Mouse (Mus musculus): ENCODE measurements at regions not wholly inside any gene's neighbourhood (a gene's known extent, or its start where the extent isn't known, plus 50 kb on each side); places are given as distances from the start of the nearest gene placed in this dataset.

DNA sequence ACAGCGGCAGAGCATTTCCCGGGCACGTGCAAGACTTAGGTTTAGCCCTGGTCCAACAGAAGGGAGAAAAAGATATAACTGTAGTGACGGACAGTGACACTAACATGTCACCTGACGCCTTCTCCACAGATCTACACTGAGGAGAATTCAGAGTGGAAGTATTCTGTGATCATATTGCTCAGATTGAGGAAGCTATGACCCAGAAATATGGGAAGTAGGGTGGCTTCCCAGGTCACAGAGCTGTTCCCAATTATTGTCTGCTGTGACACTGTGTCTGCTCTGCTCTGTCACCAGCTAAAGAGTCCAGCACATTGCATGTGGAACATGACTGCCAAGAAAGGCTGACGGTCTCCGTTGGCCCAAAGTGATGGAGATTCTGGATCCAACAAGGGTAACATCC lies 167.0 kb downstream of the Tomm20 start:
- Histone ChIP-seq H3ac (ENCODE audit: control insufficient read depth, insufficient read length, low read depth) (no peak overlapping the region), H3K4me3 (ENCODE audit: insufficient read depth, poor library complexity, severe bottlenecking) (no peak overlapping the region), H3K79me2 (ENCODE audit: control insufficient read depth, insufficient read depth) (no peaks in the 10 kb centered on the region), H3K27me3 (ENCODE audit: control insufficient read depth, insufficient read depth, insufficient read length) (no peaks in the 10 kb centered on the region), H3K79me3 (ENCODE audit: low read depth) (no peaks in the 10 kb centered on the region), H3K36me3 (ENCODE audit: control insufficient read depth, insufficient read depth) (no peaks in the 10 kb centered on the region)
- TF ChIP-seq MYOD1 (IDR thresholded peaks at IDR 0.05; ENCODE audit: control insufficient read depth, insufficient read length, low read depth) (no peak), CTCF (IDR thresholded peaks at IDR 0.05; ENCODE audit: control insufficient read depth, insufficient read depth, insufficient read length) (no peak), CEBPB (IDR thresholded peaks at IDR 0.05; ENCODE audit: low read depth) (no peak), MYOG (IDR thresholded peaks at IDR 0.05; ENCODE audit: control insufficient read depth, extremely low read depth, insufficient read length) (no peak), FOSL1 (IDR thresholded peaks at IDR 0.05; ENCODE audit: insufficient read depth, low read length, poor library complexity, severe bottlenecking) (no peak), MAX (IDR thresholded peaks at IDR 0.05) (no peak), USF1 (IDR thresholded peaks at IDR 0.05; ENCODE audit: low read depth) (no peak)

GRCm38 (mm10) chr8:126778131-126778530 lies 167.5 kb downstream of the Tomm20 start:
- Histone ChIP-seq H3K79me3 (ENCODE audit: low read depth) (no peaks in the 10 kb centered on the region), H3K4me3 (ENCODE audit: insufficient read depth, poor library complexity, severe bottlenecking) (no peak overlapping the region), H3K27me3 (ENCODE audit: control insufficient read depth, insufficient read depth, insufficient read length) (no peaks in the 10 kb centered on the region), H3K79me2 (ENCODE audit: control insufficient read depth, insufficient read depth) (no peaks in the 10 kb centered on the region), H3K36me3 (ENCODE audit: control insufficient read depth, insufficient read depth) (no peaks in the 10 kb centered on the region), H3ac (ENCODE audit: control insufficient read depth, insufficient read length, low read depth) (no peak overlapping the region)
- TF ChIP-seq MAX (IDR thresholded peaks at IDR 0.05) (no peak), FOSL1 (IDR thresholded peaks at IDR 0.05; ENCODE audit: insufficient read depth, low read length, poor library complexity, severe bottlenecking) (no peak), CTCF (IDR thresholded peaks at IDR 0.05; ENCODE audit: control insufficient read depth, insufficient read depth, insufficient read length) (no peak), MYOG (IDR thresholded peaks at IDR 0.05; ENCODE audit: control insufficient read depth, extremely low read depth, insufficient read length) (no peak), CEBPB (IDR thresholded peaks at IDR 0.05; ENCODE audit: low read depth) (no peak), MYOD1 (IDR thresholded peaks at IDR 0.05; ENCODE audit: control insufficient read depth, insufficient read length, low read depth) (no peak), USF1 (IDR thresholded peaks at IDR 0.05; ENCODE audit: low read depth) (no peak)

DNA sequence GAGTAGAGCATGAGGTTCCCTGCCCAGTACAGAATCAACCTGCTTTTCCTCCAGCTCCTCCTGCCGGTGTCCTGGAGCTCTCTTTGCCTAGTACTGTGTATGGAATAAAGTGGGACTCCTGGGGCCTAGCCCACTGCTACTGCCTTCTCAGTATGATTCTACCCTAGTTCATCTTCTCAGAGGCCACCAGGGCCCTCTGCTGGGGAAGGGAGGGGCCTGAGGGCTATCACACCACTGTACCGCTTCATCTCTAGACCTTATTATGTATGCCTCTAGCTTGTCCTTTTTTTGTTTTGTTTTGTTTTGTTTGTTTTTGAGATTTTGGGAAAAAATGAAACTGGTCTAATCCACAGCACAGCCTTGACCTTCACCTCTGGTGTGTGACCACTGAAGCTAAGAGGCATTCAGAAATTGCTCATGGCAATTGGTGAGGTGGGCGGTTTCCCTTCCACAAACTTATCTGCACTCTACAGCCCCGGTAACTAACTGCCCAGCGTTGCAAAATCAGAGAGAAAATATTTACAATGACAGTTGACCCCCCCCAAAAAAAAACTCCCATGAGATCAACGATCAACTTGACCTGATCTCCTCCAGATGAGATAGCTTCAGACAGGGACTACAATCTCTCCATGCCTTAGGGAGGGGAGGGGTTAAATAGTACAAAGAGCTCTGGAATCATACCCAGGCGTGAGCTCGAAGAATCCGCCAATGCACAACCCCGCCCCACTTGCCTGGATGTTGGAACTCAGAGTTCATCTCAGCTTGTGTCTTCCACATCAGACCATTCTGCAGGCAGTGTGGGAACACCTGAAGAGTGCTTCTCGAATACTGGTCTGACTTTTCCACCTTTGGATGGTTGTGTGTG lies 168.8 kb downstream of the Tomm20 start:
- Histone ChIP-seq H3ac (ENCODE audit: control insufficient read depth, insufficient read length, low read depth) (no peak overlapping the region), H3K36me3 (ENCODE audit: control insufficient read depth, insufficient read depth) (no peaks in the 10 kb centered on the region), H3K79me3 (ENCODE audit: low read depth) (no peaks in the 10 kb centered on the region), H3K27me3 (ENCODE audit: control insufficient read depth, insufficient read depth, insufficient read length) (no peaks in the 10 kb centered on the region), H3K4me3 (ENCODE audit: insufficient read depth, poor library complexity, severe bottlenecking) (no peak overlapping the region), H3K79me2 (ENCODE audit: control insufficient read depth, insufficient read depth) (no peaks in the 10 kb centered on the region)
- TF ChIP-seq MYOD1 (IDR thresholded peaks at IDR 0.05; ENCODE audit: control insufficient read depth, insufficient read length, low read depth) (no peak), USF1 (IDR thresholded peaks at IDR 0.05; ENCODE audit: low read depth) (no peak), FOSL1 (IDR thresholded peaks at IDR 0.05; ENCODE audit: insufficient read depth, low read length, poor library complexity, severe bottlenecking) (no peak), MYOG (IDR thresholded peaks at IDR 0.05; ENCODE audit: control insufficient read depth, extremely low read depth, insufficient read length) (no peak), MAX (IDR thresholded peaks at IDR 0.05) (no peak), CEBPB (IDR thresholded peaks at IDR 0.05; ENCODE audit: low read depth) (no peak), CTCF (IDR thresholded peaks at IDR 0.05; ENCODE audit: control insufficient read depth, insufficient read depth, insufficient read length) (no peak)

GRCm38 (mm10) chr8:126775334-126775733 lies 170.3 kb downstream of the Tomm20 start:
- no peak for TF ChIP-seq MYOD1 (IDR thresholded peaks at IDR 0.05; ENCODE audit: control insufficient read depth, insufficient read length, low read depth)
- no peak for TF ChIP-seq MAX (IDR thresholded peaks at IDR 0.05)
- TF ChIP-seq FOSL1 (IDR thresholded peaks at IDR 0.05; ENCODE audit: insufficient read depth, low read length, poor library complexity, severe bottlenecking) = no peak
- no peak for TF ChIP-seq USF1 (IDR thresholded peaks at IDR 0.05; ENCODE audit: low read depth)
- TF ChIP-seq CTCF (IDR thresholded peaks at IDR 0.05; ENCODE audit: control insufficient read depth, insufficient read depth, insufficient read length) = no peak
- Histone ChIP-seq H3K79me3 (ENCODE audit: low read depth) (no peaks in the 10 kb centered on the region), H3K36me3 (ENCODE audit: control insufficient read depth, insufficient read depth) (no peaks in the 10 kb centered on the region), H3K27me3 (ENCODE audit: control insufficient read depth, insufficient read depth, insufficient read length) (no peaks in the 10 kb centered on the region), H3ac (ENCODE audit: control insufficient read depth, insufficient read length, low read depth) (no peak overlapping the region), H3K79me2 (ENCODE audit: control insufficient read depth, insufficient read depth) (no peaks in the 10 kb centered on the region), H3K4me3 (ENCODE audit: insufficient read depth, poor library complexity, severe bottlenecking) (no peak overlapping the region)

DNA sequence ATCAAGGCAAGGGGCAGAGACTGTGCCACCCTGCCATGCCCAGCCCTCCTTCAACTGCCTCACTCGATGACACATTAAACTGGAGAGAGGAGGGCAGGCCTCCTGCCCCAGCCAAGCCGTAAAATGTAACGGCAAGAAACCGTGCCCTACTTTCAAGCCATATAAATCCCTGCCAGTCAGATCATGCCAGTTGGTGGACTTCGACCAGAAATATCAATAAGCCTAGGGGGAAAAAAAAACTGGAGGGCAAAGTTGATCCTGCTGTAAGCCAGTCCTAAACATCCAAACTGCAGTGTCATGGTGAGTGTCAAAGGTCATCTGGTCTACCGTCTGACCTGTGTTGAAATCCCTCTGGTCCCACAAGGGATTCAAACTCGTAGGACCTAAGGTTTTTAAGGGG lies 170.8 kb downstream of the Tomm20 start:
- Histone ChIP-seq H3K79me2 (ENCODE audit: control insufficient read depth, insufficient read depth) (no peaks in the 10 kb centered on the region), H3K4me3 (ENCODE audit: insufficient read depth, poor library complexity, severe bottlenecking) (no peak overlapping the region), H3K27me3 (ENCODE audit: control insufficient read depth, insufficient read depth, insufficient read length) (no peaks in the 10 kb centered on the region), H3K79me3 (ENCODE audit: low read depth) (no peaks in the 10 kb centered on the region), H3K36me3 (ENCODE audit: control insufficient read depth, insufficient read depth) (no peaks in the 10 kb centered on the region), H3ac (ENCODE audit: control insufficient read depth, insufficient read length, low read depth) (no peak overlapping the region)
- no peak for TF ChIP-seq MAX (IDR thresholded peaks at IDR 0.05)
- TF ChIP-seq FOSL1 (IDR thresholded peaks at IDR 0.05; ENCODE audit: insufficient read depth, low read length, poor library complexity, severe bottlenecking) = no peak
- no peak for TF ChIP-seq MYOG (IDR thresholded peaks at IDR 0.05; ENCODE audit: control insufficient read depth, extremely low read depth, insufficient read length)
- no peak for TF ChIP-seq CTCF (IDR thresholded peaks at IDR 0.05; ENCODE audit: control insufficient read depth, insufficient read depth, insufficient read length)
- TF ChIP-seq MYOD1 (IDR thresholded peaks at IDR 0.05; ENCODE audit: control insufficient read depth, insufficient read length, low read depth) = no peak
- TF ChIP-seq CEBPB (IDR thresholded peaks at IDR 0.05; ENCODE audit: low read depth) = no peak
- TF ChIP-seq USF1 (IDR thresholded peaks at IDR 0.05; ENCODE audit: low read depth) = no peak
